Mouse (Mus musculus) heart, postnatal 0 days (tissue): ENCODE measurements around the gene Nfasc. TPM values are rescaled to one million over a fixed set of nuclear protein-coding genes. Genes with fewer than 3 reads are reported as not detected.

Experiments
- ATAC-seq: fragments of 200-750 bp; cut with Nextera tagmentation; 2 replicates; pipeline ENCODE4 v1.8.0; 2017; ENCODE audit warnings: low read depth, moderate number of reproducible peaks, moderate library complexity; ENCODE audit not compliant: insufficient read depth
- DNase-seq: peaks from one replicate; pipeline ENCODE4 v3.0.0-alpha.2; 2016; ENCODE audit warnings: low spot score
- H3K27ac ChIP-seq: fragments of 300-500 bp; sonication (generic); 2 replicates; pipeline ENCODE4 v1.5.1; 2014; ENCODE audit warnings: low read depth, mild to moderate bottlenecking
- H3K27me3 ChIP-seq: fragments of 300-500 bp; sonication (generic); 2 replicates; pipeline ENCODE4 v1.6.1; 2014; ENCODE audit warnings: low read length, mixed read lengths; ENCODE audit not compliant: control insufficient read depth, insufficient read depth
- H3K36me3 ChIP-seq: fragments of 300-500 bp; sonication (generic); replicated peaks from 2 replicates; pipeline ENCODE4 v1.6.1; 2014; ENCODE audit warnings: low read length, mixed read lengths; ENCODE audit not compliant: control insufficient read depth, insufficient read depth
- H3K4me1 ChIP-seq: fragments of 300-500 bp; sonication (generic); 2 replicates; pipeline ENCODE4 v1.6.1; 2014; ENCODE audit warnings: antibody characterized with exemption; ENCODE audit not compliant: control insufficient read depth, insufficient read depth
- H3K4me2 ChIP-seq: fragments of 300-500 bp; sonication (generic); 2 replicates; pipeline ENCODE4 v1.6.1; 2014; ENCODE audit warnings: low read depth, mild to moderate bottlenecking, low read length, moderate library complexity
- H3K4me3 ChIP-seq: fragments of 300-500 bp; sonication (generic); 2 replicates; pipeline ENCODE4 v1.5.1; 2014; ENCODE audit warnings: low read depth, low read length
- H3K9ac ChIP-seq: fragments of 300-500 bp; sonication (generic); replicated peaks from 2 replicates; pipeline ENCODE4 v1.6.1; 2014; ENCODE audit warnings: low read depth, low read length, mixed read lengths
- H3K9me3 ChIP-seq: fragments of 300-500 bp; sonication (generic); replicated peaks from 2 replicates; pipeline ENCODE4 v1.6.1; 2016; ENCODE audit warnings: low read length; ENCODE audit not compliant: control insufficient read depth
- CTCF ChIP-seq: IDR thresholded peaks from 2 replicates; pipeline ENCODE4 v1.5.1; 2016; ENCODE audit warnings: antibody characterized with exemption, control low read depth, low read depth
- EP300 ChIP-seq: IDR thresholded peaks from 2 replicates; pipeline ENCODE4 v1.6.1; 2016; ENCODE audit warnings: antibody characterized with exemption, low read depth
- WGBS: fragments of 180-500 bp; shearing (Covaris S2); extraction: QIAGEN DNeasy Blood & Tissue Kit; methylation state at CpG from one replicate; pipeline ENCODE4 v1.1.7; 2014; 5-methylcytosine and 5-hydroxymethylcytosine counted together
- polyA plus RNA-seq: library from polyadenylated mRNA; unstranded; fragments of >200 nt; fragmentation: Nextera tagmentation; extraction: Ambion mirVana; gene quantifications from 2 replicates; pipeline ENCODE4 v1.2.1, GENCODE M21; 2015
- total RNA-seq: library from RNA; depleted of rRNA; stranded (reverse); fragments of >200 nt; gene quantifications from 2 replicates; pipeline ENCODE4 v1.2.3, GENCODE M21; 2014; ENCODE audit warnings: low replicate concordance

Nfasc gene
- total and polyA plus RNA-seq, 2 experiments from 2014 or later, result 0.08 to 0.11 TPM

GRCm38 (mm10) chr1:132727548-132727947, 14.0 kb downstream of the Nfasc start:
- H3K4me2 ChIP-seq, result no peak overlapping the region
- no peak overlapping the region for H3K27ac ChIP-seq
- H3K27me3 ChIP-seq, result peaks cover 3% of the 10 kb centered on the region; the same call in 1 of the 2 replicates
- no peaks in the 10 kb centered on the region for H3K9me3 ChIP-seq
- H3K36me3 ChIP-seq, result no peaks in the 10 kb centered on the region
- no peak for TF ChIP-seq CTCF
- TF ChIP-seq EP300, result no peak
- H3K9ac ChIP-seq, result no peak overlapping the region
- WGBS, result 57% methylated on average over 2 of the region's 2 CpGs
- no peak for DNase-seq
- ATAC-seq, result no peak
- no peak overlapping the region for H3K4me3 ChIP-seq
- H3K4me1 ChIP-seq, result no peaks in the 10 kb centered on the region

GRCm38 (mm10) chr1:132722362-132722761, 19.2 kb downstream of the Nfasc start:
- Histone ChIP-seq H3K4me2 (no peak overlapping the region), H3K4me1 (no peaks in the 10 kb centered on the region), H3K36me3 (no peaks in the 10 kb centered on the region), H3K27me3 (0 out of 2 replicates have a peak, but pooled peaks cover 7% of the 10 kb centered on the region), H3K9me3 (no peaks in the 10 kb centered on the region), H3K9ac (no peak overlapping the region), H3K4me3 (no peak overlapping the region), H3K27ac (no peak overlapping the region)
- 50% methylated on average over 4 of the region's 4 CpGs for WGBS
- ATAC-seq (no peak), DNase-seq (no peak)
- TF ChIP-seq CTCF (no peak), EP300 (no peak)

GRCm38 (mm10) chr1:132721266-132721665, 20.3 kb downstream of the Nfasc start:
- Histone ChIP-seq H3K4me1 (no peaks in the 10 kb centered on the region), H3K9ac (no peak overlapping the region), H3K4me3 (no peak overlapping the region), H3K27me3 (0 out of 2 replicates have a peak, but pooled peaks cover 7% of the 10 kb centered on the region), H3K27ac (no peak overlapping the region), H3K4me2 (no peak overlapping the region), H3K9me3 (no peaks in the 10 kb centered on the region), H3K36me3 (no peaks in the 10 kb centered on the region)
- TF ChIP-seq CTCF (no peak), EP300 (no peak)
- ATAC-seq, result no peak
- DNase-seq, result no peak
- 62% methylated on average over 3 of the region's 3 CpGs for whole genome bisulfite sequencing

- Histone ChIP-seq H3K9ac (no peak overlapping the region), H3K4me2 (no peak overlapping the region), H3K27ac (no peak overlapping the region), H3K27me3 (peaks cover 11% of the 10 kb centered on the region; the same call in 1 of the 2 replicates), H3K9me3 (no peaks in the 10 kb centered on the region), H3K4me1 (no peaks in the 10 kb centered on the region), H3K4me3 (no peak overlapping the region), H3K36me3 (no peaks in the 10 kb centered on the region)
- WGBS, result 75% methylated on average over 5 of the region's 5 CpGs
- DNase-seq (no peak), ATAC-seq (no peak)
- TF ChIP-seq CTCF (no peak), EP300 (no peak)
Observed at GRCm38 (mm10) chr1:132718225-132718624, 23.4 kb downstream of the Nfasc start.

- Histone ChIP-seq H3K36me3 (no peaks in the 10 kb centered on the region), H3K4me2 (no peak overlapping the region), H3K27ac (no peak overlapping the region), H3K4me3 (no peak overlapping the region), H3K4me1 (no peaks in the 10 kb centered on the region), H3K27me3 (peaks cover 8% of the 10 kb centered on the region; the same call in 1 of the 2 replicates), H3K9me3 (no peaks in the 10 kb centered on the region), H3K9ac (no peak overlapping the region)
- TF ChIP-seq EP300 (no peak), CTCF (no peak)
- WGBS, result 82% methylated on average over 9 of the region's 9 CpGs
- ATAC-seq, result no peak
- no peak for DNase-seq
Observed at GRCm38 (mm10) chr1:132715044-132715443, 26.6 kb downstream of the Nfasc start.

- H3K9me3 ChIP-seq, result no peaks in the 10 kb centered on the region
- 51% methylated on average over 5 of the region's 5 CpGs for WGBS
- no peak overlapping the region for H3K9ac ChIP-seq
- no peaks in the 10 kb centered on the region for H3K36me3 ChIP-seq
- no peak overlapping the region for H3K27ac ChIP-seq
- no peak for TF ChIP-seq CTCF
- TF ChIP-seq EP300, result no peak
- DNase-seq, result no peak
- no peak overlapping the region for H3K4me3 ChIP-seq
- no peak overlapping the region for H3K4me2 ChIP-seq
- H3K4me1 ChIP-seq, result no peaks in the 10 kb centered on the region
- no peak for ATAC-seq
- H3K27me3 ChIP-seq, result peaks cover under 1% of the 10 kb centered on the region; the same call in 1 of the 2 replicates
Observed at GRCm38 (mm10) chr1:132709419-132709818, 32.2 kb downstream of the Nfasc start.
